Mouse (Mus musculus): ENCODE measurements at regions not wholly inside any gene's neighbourhood (a gene's known extent, or its start where the extent isn't known, plus 50 kb on each side); places are given as distances from the start of the nearest gene placed in this dataset.

GRCm38 (mm10) chr3:103416296-103416695, 137.2 kb downstream of the Trim33 start:
- TF ChIP-seq CTCF (IDR thresholded peaks at IDR 0.05; ENCODE audit: borderline replicate concordance, insufficient read depth, low read depth, low read length) (no peak), POLR2A (IDR thresholded peaks at IDR 0.05; ENCODE audit: borderline replicate concordance, insufficient read depth, low read length) (no peak)
